Mouse (Mus musculus) 3134 (cell line): Measurements from ENCODE around the gene Tmc8.

Experiments
- DNase-seq: peaks from one replicate; pipeline ENCODE4 v3.0.0-alpha.2; 2011; ENCODE audit warnings: low spot score; ENCODE audit not compliant: insufficient read length; ENCODE audit errors: extremely low read depth

The Tmc8 gene

GRCm38 (mm10) chr11:117781993-117782704, at the start of gene Tmc8, which contains the start of gene Tmc6:
TSS of gene Tmc8 (plus strand) at chr11:117782076.
TSS of gene Tmc6 (minus strand) at chr11:117782198.
- DNase-seq, result no peak

DNA sequence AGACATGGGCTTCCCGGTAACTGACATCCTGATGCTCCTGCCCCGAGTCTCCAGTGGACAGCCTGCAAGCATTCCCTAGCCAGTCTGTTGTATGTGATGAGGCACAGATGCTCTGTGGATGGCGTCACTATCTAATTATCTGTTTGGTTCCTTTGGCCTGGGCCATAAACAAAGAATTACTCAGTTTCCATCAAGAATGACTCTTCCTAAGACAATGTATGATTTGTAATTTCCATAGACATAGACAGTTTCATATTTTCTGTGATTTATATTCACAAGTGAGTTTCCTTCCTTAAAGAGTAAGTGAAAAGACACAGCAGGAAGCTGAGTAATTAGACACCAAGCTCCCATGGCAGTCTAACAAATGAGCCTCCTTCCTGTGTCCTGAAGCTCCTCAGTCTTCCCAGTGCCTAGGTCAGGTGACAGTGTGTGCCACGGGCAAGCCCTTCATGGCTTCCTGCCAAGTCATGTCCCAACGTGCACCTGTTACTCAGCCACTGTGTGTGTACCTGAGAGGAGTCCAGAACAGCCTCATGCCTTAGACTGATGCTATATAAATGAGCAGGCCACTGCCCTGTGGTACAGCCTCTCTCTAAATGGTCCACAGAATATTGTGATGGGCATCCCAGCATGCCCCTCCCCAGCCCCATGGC, 45.7 kb upstream of the Tmc8 start:
- DNase-seq, result no peak

DNA sequence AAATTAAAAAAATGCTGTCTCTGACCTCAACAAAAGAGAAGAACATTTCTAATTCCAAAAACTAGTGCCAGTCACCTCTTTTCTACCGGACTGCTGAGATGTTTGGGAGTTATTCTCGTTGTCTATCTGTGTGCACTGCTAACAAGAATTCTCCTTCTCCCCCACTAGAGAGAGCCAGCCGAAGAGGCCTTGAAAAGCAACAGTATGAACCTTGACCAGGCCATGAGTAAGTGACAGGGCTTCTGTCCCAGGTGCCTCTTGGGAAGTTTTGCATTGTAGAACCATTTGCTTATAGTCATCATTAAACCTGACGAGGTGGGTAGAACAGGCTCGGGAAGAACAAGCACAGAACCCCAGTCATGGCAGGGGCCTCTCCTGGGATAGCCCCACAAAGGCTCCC, 43.8 kb upstream of the Tmc8 start:
- no peak for DNase-seq

DNA sequence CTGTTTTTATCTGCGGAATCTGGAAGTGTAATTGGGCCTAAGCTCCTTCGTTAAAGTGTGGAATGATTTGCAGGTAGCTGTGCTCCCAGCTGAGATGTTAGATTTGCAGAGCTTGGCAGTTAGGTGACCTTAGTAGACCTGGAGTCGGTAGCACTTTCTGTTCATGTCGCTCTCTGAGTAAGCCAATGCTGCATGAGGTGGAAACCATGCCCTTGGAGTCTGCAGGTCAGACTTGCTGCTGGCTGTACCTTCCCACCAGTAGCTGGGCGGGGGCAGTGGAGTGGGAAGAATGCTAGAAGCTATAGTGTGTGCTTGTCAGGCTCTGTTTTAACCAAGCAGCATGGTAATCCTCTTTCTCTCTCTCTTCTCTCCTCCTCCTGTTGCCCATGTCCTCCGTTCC, 40.7 kb upstream of the Tmc8 start:
- DNase-seq, result no peak

DNA sequence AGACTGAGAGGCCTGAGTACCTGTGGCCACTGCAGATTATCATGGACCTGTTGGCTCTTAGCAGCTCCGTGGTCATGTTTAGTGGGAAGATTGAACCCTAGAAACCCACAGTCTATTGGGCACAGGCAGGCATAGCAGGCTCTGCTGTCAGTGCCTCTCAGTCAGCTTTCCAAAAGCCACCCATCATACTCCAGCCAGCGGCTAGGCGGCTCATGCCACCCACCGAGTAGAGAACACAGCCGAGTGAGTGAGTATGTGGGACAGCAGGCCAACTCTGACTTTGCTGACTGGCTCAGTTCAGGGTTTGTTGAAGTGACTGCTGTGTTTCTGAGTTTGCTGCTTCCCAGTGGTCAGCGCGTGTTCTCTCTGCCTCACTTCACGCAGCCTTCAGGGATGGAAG, 39.6 kb upstream of the Tmc8 start:
- DNase-seq, result no peak

DNA sequence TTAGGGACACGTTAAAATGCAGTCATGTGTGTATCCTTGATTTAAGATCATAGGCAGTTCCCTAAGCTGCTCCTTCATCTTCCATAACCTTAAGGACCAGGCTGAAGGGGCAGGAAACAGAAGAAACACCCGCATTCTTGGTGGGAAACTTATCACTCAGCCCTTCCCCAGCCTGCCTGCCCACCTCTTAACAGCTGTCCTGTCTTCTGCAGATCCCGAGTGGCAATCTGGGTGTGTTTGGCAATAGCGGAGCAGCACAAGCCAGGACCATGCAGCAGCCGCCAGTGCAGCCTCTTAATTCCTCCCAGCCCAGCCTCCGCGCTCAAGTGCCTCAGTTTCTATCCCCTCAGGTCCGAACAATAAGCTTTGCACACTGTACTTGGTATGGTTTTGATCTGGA, 39.2 kb upstream of the Tmc8 start:
- DNase-seq, result no peak

DNA sequence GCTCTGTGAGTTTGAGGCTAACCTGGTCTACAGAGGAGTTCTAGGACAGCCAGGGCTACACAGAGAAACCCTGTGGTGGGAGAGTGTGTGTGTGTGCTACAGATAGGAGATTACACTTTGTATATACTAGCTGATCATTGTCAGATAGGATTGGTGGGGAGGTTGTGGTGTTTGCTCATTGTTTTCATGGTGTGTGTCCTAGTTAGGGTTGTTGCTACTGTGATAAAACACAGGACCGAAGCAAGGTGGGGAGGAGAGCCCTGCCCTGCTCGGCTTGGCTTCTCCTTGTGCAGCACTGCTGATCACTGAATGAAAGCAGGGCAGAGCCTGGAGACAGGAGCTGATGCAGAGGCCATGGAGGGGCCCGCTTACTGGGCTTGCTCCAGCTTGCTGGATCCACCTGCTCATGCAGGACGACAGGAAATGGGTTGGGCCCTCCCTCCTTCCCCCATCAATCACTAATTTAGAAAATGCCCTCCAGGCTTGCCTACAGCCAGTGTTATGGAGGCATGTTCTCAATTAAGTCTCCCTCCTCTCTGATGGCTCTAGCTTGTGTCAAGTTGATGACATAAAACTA, 38.3 kb upstream of the Tmc8 start:
- no peak for DNase-seq

DNA sequence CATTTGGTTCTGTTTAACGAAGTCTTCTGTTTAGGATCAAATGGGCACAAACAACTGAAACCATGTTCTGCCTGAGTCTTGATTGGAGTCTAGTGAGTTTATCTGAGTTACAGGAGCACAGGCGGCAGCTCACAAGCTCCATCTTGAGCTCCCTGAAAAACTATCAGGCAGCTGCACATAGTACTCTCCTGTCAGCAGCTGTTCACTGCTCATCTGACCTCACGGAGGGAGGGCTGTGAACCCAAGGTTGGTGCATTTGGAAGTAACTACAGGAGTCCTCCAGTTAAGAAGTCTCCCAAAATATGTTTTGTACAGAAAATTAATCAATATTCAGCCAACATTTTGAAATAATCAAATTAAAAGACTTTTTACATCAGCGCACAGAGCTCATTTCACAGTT, 33.2 kb upstream of the Tmc8 start:
- no peak for DNase-seq

GRCm38 (mm10) chr11:117749414-117749813, 32.5 kb upstream of the Tmc8 start:
- no peak for DNase-seq

DNA sequence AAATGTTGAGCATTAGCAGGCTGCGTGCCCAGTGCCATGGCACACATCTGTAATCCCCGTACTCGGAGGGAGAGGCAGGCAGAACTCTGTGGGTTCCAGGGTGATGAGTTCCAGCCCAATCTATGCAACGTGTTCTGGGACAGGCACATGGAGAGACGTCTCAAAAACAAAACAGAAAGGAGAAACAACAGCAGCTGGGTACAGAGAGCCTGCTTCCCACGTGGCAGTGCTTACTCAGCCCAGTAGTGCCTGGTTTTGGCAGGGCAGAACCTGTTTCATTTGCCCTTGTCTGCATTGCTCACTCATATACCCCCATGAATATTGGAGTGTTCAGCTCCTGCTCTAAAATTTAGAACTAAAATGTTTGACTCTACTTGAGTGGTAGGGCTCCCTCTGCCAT, 30.3 kb upstream of the Tmc8 start:
- no peak for DNase-seq

DNA sequence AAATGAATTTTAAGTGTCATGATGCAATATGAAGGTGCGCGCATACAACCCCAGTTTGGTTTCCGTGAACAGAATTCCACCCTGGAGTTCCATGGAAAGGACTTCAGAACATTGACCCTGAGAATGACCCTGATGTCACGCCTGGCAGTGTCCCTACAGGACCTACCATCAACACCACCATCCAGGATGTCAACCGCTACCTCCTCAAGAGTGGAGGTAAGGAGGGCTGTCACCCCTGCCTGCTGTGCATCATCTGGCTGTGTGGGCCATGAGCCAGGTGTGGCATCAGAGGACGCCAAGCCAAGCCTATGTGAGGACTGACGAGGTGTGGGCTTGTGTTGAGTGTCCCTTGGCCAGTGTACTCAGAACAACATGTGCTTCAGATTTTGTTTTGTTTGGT, 26.0 kb upstream of the Tmc8 start:
- no peak for DNase-seq

DNA sequence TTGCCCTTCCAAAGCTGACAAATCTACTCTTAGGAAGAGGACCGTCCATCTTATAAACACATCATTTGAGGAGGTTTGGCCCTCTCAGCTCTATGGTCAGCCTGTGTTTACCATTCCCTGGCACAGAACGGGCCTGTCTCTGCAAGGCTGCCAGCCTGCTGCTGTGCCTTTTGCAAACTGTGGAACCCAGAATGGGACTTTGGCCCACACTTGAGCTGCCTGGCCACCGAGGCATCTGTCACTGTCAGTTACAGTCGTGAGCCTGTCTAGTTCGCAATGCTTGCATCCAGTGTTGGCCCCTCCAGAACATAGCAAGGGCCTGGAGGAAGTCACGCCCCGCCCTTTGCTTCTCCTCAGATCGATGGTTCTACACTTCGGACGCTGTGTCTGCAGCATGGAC, 22.6 kb upstream of the Tmc8 start:
- no peak for DNase-seq

DNA sequence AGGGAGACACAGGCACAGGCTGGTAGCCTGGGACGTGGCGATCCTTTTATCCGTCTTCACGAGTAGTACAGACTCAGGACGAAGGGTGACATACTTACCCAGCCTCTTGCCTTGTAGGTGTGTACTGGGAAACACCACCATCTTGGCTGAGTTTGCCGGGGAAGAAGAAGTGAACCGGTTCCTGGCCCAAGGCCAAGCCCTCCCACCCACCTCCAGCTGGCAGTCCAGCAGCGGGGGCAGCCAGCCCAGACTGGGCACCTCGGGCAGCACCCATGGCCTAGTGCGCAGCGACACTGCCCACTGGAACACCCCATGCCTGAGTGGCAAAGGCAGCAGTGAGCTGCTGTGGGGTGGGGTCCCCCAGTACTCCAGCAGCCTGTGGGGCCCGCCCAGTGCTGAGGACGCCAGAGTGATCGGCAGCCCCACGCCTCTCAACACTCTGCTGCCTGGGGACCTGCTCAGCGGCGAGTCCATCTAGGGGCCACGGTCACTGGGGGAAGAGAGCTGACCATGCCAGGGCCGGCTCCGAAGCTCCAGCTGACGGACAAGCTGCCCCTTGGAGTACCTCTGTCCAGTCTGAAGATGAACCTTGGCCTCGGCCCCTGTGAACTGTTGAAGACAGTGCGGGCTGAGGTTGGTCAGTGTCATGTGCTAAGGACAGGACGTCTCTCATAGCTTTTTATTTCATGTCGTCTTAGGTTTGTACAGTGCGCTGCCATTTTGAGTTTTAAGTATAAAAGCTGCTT, 21.3 kb upstream of the Tmc8 start:
- DNase-seq, result no peak

GRCm38 (mm10) chr11:117761801-117762200, 20.1 kb upstream of the Tmc8 start:
- no peak for DNase-seq

DNA sequence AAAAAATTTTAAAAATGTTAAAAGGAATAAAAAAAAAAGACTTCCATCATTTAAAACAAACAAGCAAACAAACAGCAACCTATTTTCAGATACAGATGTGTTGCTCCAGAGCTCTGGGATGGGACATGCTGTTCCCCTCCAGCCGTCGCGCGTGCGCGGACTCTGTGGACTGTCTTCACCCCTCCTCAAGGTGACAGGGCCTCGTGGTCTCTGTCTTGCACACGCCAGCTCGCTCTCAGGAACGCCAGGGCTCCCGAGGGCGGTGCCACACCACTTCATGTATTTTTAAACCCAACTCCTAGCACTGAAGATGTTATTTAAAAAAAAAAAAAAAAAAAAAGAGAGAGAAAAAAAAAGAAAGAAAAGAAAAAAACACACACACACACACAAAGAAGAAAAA, 19.6 kb upstream of the Tmc8 start:
- no peak for DNase-seq

DNA sequence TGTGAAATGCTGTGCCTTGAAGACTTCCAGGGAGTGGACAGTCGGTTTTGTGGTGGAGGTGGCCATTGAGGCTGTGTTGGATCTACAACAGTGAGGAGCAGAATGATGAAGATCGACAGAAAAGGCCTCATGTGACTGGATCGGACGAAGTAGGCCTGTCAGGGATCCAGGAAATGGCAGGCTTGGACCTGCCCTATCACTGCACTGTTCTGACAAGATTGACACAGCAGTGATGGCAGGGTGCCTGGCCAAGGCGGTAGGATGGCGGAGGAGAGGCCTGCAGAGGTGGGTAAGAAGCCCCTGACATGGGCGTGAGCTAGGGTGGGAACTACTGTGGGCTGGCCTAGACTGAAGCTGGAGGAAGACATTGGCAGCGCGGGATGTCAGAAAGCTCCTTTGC, 17.6 kb upstream of the Tmc8 start:
- DNase-seq, result no peak

DNA sequence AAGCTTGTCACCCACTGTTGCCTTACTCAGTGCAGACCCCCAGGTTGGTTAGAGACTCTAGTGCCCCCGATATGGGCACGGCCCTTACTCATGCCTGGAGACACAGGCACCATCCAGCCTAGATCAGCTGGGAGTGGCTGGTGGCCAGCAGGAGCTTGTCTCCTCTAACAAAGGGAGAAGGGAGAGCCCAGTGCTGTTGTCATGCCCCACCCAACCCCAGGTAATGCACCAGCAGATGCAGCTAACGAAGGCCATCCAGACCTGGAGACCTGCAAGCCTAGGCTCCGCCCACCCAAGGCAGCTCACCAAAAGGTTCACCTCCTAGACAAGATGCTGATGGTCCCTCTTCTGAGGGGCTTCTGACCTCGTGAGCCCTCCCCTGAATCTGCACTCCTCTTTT, 16.5 kb upstream of the Tmc8 start:
- DNase-seq, result no peak

DNA sequence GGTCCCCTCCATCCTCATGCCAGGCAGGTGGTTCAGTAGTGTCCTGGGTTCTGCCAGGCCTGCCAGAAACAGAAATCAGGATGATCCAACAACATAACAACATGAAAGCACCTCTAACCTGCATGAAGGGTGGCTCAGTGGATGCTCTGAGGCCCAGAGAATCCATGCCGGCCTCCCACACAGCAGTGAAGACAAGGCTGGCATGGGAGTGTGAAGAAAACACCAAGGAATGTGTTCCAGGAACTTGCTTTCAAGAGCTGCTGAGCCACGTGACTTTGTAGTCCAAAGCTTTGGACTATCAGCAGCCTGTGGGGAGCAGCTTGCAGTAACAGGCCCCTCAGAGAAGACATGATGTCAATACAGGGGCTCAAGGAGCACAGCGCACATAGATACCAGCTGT, 15.6 kb upstream of the Tmc8 start:
- no peak for DNase-seq

GRCm38 (mm10) chr11:117768725-117769682, 12.9 kb upstream of the Tmc8 start:
- no peak for DNase-seq

DNA sequence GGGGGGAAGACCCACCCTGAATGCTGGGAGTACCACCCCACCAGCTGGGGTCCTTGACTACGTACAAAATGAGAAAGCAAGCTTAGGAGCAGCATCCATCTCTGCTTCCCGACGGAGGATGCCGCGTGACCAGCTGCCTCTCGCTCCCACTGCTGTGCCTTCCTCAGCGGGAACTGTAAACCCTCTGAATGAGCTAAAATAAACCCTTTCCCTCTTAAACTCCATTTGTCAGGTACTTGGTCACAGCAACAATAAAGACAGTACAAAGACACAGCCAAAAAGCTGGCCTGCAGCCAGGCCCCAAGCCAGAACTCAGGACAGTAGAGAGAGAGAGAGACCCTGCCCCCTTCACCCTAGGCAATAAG, 12.2 kb upstream of the Tmc8 start:
- DNase-seq, result no peak

- no peak for DNase-seq
Measured at GRCm38 (mm10) chr11:117770407-117770806, 11.5 kb upstream of the Tmc8 start.
